Mouse (Mus musculus) Patski (cell line): ENCODE results near the gene Syngr3. TPM values are rescaled to one million over a fixed set of nuclear protein-coding genes. Genes with fewer than 3 reads are reported as not detected.

Experiments used
- ATAC-seq: fragments of 100-300 bp; one replicate; pipeline ENCODE4 v1.8.0; 2021
- CTCF ChIA-PET: fragments of 350-600 bp; sonication (Branson Sonifier 250); formaldehyde crosslinking; loops from one replicate; lab custom pipeline; 2022; ENCODE audit warnings: inconsistent platforms; lab: Charles Lee
- POLR2A ChIA-PET: fragments of 350-600 bp; sonication (Branson Sonifier 250); formaldehyde crosslinking; loops from one replicate; lab custom pipeline; 2022; ENCODE audit warnings: antibody characterized with exemption, inconsistent platforms; lab: Charles Lee
- DNase-seq: peaks from one replicate; pipeline ENCODE4 v3.0.0-alpha.2; 2011; ENCODE audit warnings: low read depth, low spot score
- H3K27me3 ChIP-seq: fragments of 371-371 bp; one replicate; pipeline ENCODE4 v1.5.1; 2021
- CTCF ChIP-seq: fragments of 100-300 bp; IDR thresholded peaks from one replicate; pipeline ENCODE4 v1.5.1; 2021
- in situ Hi-C: fragments of 300-500 bp; cut with MboI; formaldehyde crosslinking; loops from 3 replicates; pipeline ENCODE4 v1.11.1; 2018; ENCODE audit warnings: low pct_unique_long_range_greater_than_20kb, mixed read lengths
- polyA plus RNA-seq: library from polyadenylated mRNA; unstranded; gene quantifications from one replicate; pipeline ENCODE4 v1.2.3, GENCODE M21; 2021

The Syngr3 gene
- polyA plus RNA-seq, 1 experiment from 2014 or later = 2.7 TPM

DNA sequence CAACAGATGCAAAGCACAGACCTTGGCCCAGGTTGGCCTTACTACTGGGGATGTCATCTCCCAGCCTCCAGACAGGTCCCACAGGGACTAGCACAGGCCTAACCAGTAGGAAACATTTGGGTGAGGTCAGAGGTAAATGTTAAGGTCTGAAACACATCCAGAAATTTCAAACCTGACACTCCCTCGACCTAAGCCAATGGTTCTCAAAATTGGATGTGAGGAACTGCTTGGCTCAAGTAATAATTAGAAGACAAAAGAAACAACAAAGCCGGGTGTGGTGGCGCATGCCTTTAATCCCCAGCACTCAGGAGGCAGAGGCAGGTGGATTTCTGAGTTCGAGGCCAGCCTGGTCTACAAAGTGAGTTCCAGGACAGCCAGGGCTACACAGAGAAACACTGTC is 43.4 kb downstream of the Syngr3 start:
- in situ Hi-C loops = no loop called here
- TF ChIP-seq CTCF = no peak
- ChIA-PET CTCF (no interaction called here), POLR2A (interaction anchor here (0.7 kb wide), 1 partner anchor 22 kb away, joined by 4 read pairs; no protein-coding TSS in a partner anchor)
- H3K27me3 ChIP-seq = no peaks in the 10 kb centered on the region
- ATAC-seq (no peak), DNase-seq (no peak)

DNA sequence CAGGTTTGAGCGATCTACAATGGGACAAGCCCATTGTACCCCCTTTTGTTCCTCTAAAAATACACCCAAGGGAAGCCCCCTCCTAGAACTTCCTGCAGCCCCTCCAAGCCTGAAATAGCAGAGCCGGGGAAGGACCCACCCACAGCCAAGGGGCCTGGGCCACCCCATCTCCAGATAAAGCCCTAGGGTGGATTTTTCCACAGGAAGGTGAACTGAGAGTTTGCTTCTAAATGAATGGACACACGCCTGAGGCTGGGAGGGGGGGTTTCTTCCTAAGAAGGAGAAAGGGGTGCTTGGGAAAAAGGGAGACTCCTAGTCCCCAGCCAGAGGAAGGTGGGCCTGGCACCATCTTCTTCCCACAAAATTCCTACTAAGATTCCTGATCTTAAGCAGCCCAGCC is 43.8 kb downstream of the Syngr3 start:
- ATAC-seq (no peak), DNase-seq (no peak)
- POLR2A ChIA-PET = interaction anchor here (0.7 kb wide), 1 partner anchor 23 kb away, joined by 4 read pairs; no protein-coding TSS in a partner anchor
- CTCF ChIA-PET = no interaction called here
- no peaks in the 10 kb centered on the region for H3K27me3 ChIP-seq
- no peak for TF ChIP-seq CTCF
- in situ Hi-C loops = no loop called here

DNA sequence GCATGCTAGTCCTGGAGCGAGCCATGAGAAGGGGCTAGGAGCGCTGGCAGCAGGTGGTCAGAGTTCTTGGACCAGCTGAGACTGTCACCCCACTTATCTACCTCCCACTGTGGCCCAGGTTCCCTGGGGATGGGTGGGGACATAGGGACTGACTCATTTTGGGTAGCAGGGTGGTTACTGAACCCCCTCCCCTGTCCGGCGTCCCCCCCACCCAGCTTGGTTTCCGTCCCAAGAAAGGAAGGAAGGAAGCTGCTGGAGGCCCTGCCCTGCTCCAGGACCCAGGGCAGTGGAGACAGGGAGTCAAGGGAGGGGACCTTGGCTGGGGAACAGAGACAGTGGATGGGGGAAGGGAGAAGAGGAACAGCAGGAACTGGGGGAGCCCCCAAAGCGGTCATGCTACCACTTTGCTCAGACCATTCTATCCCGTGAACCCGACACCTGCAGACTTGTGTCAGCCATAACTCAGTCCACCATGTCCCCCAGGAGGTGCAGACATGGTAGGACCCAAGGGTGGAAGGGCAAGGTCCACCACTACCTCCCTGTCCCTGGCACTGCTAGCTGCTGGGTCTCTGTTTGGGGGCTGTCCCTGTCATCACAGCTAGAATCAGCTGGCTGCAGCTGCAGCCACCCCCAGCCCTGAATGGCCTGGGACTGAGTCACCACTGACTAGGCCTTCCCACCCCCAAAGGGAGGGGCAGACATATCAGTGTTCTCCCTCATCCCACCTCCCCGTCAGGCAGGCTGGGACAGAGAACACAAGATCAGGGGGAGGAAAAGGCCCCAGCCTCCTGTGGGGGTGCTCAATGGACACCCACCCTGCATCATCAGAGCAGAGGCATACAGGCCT is 44.7 kb downstream of the Syngr3 start:
- TF ChIP-seq CTCF = no peak
- ATAC-seq = no peak
- in situ Hi-C loops = no loop called here
- POLR2A ChIA-PET = no interaction called here
- CTCF ChIA-PET = interaction anchor here (1.3 to 1.4 kb wide), 2 partner anchors 9 to 22 kb away, joined by 3 to 4 read pairs; no protein-coding TSS in a partner anchor
- no peaks in the 10 kb centered on the region for H3K27me3 ChIP-seq
- no peak for DNase-seq

DNA sequence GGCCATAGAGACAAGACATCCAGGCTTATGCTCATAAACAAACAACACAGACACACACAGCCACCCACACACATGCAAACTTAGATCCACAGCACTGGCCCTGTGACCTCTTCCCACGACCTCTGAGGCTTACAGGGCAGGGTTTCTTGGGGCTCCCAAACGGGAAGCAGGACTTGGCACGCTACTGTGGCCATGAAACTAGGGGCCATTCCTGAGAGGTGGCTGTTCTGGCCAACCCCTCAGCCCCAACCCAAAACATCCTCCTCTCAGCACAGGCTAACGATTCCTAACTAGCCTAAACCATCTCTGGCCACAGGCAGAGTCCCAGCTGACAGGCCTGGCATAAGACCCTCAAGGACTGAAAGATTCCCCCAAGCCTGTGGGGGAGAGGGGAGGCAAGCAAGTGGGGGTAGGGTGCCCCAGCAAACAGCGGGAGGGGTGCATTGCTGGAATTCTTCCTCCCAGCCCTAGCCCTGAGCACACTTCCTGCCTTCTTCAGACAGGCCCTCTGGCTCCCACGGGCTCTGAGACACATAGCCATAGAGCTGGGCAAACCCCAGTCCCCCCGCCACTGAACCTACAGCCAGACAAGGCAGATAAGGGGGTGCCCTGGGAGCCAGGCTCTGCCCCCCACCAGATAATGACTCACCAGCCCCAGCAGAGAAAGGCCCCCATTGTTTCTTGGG is 45.6 kb downstream of the Syngr3 start:
- no peak for DNase-seq
- TF ChIP-seq CTCF = no peak
- in situ Hi-C loops = no loop called here
- no peak for ATAC-seq
- CTCF ChIA-PET = interaction anchor here (1.3 to 1.9 kb wide), 3 partner anchors 10 to 23 kb away, joined by 3 to 7 read pairs (median 4); no protein-coding TSS in a partner anchor
- no peaks in the 10 kb centered on the region for H3K27me3 ChIP-seq
- POLR2A ChIA-PET = interaction anchor here (1.1 to 1.7 kb wide), 2 partner anchors 9 to 12 kb away, joined by 3 to 5 read pairs; partner anchors contain the start of genes Nthl1 and Tsc2

DNA sequence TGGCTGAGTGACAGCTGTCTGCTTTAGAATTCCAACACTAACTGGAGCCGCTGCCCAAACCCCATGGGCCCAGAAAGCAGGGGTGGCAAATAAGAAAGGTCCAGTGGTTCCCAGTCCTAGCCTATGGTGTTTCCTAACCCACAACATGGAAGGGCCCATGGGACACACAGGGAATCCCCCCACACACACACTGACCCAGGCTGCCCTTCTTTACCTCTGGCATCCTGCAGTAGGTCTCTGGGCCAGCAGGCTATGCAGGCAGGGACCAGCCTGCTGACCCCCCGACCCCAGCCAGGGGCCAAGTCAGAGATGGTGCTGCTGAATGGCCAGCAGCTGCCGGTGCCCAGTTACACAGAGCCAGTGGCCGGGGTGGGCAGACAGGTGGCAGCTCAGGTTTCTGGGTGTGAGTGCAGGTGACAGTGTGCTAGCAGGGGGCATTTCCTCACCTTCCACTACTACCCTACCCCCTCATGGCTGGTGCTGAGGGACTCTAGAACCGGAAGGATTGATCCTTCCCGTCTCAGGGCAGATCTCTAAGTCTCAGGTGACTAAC is 46.9 kb downstream of the Syngr3 start:
- in situ Hi-C loops = no loop called here
- no peak for TF ChIP-seq CTCF
- POLR2A ChIA-PET = interaction anchor here (0.6 to 1.7 kb wide), 2 partner anchors 10 to 529 kb away, joined by 3 to 5 read pairs; partner anchors contain the start of genes Nthl1 and Tsc2
- no peaks in the 10 kb centered on the region for H3K27me3 ChIP-seq
- DNase-seq (no peak), ATAC-seq (no peak)
- CTCF ChIA-PET = interaction anchor here (0.8 to 1.9 kb wide), 3 partner anchors 14 to 104 kb away, joined by 3 to 7 read pairs (median 3); no protein-coding TSS in a partner anchor

DNA sequence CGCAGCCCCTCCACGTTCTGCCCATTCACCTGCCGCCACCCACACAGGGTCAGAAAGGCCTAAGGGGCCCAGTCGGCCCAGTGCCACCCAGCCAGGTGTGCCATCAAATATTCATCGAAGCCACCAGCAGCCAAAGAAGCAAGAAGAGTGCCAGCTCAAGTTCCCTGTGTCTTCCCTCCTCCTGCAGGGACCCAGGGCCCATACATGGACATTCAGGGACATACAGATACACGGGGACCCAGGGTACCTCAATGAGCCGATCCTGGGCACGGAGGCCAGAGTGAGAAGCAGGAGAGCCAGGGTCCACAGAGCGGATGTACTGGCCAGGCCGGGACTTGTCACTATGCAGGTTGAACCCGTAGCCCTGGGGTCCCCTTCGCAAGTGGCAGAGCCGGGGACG is 47.8 kb downstream of the Syngr3 start:
- DNase-seq (no peak), ATAC-seq (no peak)
- POLR2A ChIA-PET = no interaction called here
- in situ Hi-C loops = no loop called here
- TF ChIP-seq CTCF = no peak
- CTCF ChIA-PET = interaction anchor here (1.5 to 2.9 kb wide), 4 partner anchors 11 to 103 kb away, joined by 3 to 9 read pairs (median 6); no protein-coding TSS in a partner anchor
- no peaks in the 10 kb centered on the region for H3K27me3 ChIP-seq

DNA sequence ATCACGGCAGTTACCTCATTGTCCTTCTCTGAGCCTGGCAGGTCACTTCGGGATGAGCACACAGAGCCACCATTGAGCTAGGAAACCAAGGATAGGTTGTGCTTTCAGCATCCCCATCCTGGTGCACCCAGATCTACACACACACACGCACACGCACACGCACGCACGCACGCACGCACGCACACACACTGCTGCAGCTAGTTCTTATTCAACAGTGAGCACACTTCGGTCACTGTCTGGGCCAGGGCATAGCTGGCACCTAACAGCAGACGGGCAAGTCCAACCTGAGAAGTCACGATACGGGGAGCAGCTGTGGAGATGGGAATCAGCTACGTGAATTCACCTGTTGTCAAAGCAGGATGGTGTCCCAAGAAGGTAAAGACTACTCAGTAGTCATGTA is 49.2 kb downstream of the Syngr3 start:
- TF ChIP-seq CTCF = no peak
- POLR2A ChIA-PET = no interaction called here
- DNase-seq = no peak
- no peak for ATAC-seq
- CTCF ChIA-PET = interaction anchor here (2.0 to 2.9 kb wide), 2 partner anchors 10 to 12 kb away, joined by 4 to 9 read pairs; no protein-coding TSS in a partner anchor
- in situ Hi-C loops = no loop called here
- no peaks in the 10 kb centered on the region for H3K27me3 ChIP-seq

DNA sequence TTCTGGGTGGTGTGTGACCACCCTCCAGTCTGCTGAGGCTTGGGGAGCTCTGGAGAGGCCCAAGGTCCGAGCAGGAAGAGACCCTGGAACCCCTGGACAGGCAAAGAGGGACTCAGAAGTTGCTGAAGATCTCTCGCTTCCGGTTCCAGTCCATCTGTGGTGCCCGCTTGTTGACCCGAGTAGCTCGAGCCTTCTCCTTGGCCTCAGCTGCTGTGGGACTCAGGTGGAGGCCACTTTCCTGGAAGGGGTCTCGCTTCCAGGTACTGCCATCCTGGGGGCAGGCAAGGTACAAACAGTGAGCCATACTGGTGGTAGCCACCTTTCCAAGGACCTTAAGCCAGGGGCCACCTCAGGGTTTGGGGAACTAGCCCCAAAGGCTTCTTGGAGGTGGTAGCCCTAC is 49.6 kb downstream of the Syngr3 start:
- no peaks in the 10 kb centered on the region for H3K27me3 ChIP-seq
- no peak for ATAC-seq
- no peak for DNase-seq
- in situ Hi-C loops = no loop called here
- POLR2A ChIA-PET = no interaction called here
- CTCF ChIA-PET = interaction anchor here (2.0 to 2.9 kb wide), 2 partner anchors 9 to 12 kb away, joined by 4 to 9 read pairs; no protein-coding TSS in a partner anchor
- no peak for TF ChIP-seq CTCF

DNA sequence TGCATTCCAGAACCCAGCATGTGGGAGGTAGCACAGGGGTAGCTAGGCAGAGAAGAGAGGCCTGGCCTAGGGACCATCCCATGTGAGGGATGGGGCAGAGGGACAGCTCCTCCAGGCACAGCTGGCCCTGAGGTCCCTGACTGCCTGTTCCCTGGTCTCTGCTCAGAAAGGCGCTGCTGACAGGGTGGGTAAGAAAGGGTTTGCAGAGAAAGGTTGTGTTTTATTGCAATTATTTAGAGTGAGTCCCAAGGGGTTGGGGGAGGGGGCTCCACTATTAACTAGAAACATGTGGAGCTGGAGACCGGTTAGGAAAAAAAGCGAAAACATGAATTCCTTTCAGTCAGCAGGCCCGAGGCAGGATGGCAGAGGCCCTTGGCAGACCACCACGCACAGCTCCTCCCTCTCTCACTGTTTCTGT is 50.2 kb downstream of the Syngr3 start:
- in situ Hi-C loops = no loop called here
- H3K27me3 ChIP-seq = no peaks in the 10 kb centered on the region
- no peak for ATAC-seq
- ChIA-PET POLR2A (no interaction called here), CTCF (interaction anchor here (2.9 kb wide), 1 partner anchor 11 kb away, joined by 9 read pairs; no protein-coding TSS in a partner anchor)
- DNase-seq = no peak
- TF ChIP-seq CTCF = no peak

DNA sequence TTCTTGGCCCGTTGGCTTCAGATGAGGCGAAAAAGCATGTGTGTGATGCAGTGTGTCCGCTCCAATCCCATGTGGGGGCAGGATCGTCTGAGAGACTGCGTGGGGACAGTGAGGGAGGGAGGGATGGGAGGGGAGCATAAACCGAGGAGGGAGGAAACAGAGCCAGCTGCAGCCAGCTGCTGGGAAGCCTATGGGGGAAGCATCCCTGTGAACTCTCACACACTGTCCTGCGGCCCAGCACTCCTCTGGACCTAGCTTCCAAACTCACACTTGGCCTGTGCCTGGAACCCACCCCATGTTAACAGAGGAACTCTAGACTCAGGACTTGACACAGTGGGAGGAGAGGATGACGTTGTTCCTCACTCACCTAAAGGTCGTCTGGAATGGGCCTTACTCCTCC is 50.9 kb downstream of the Syngr3 start:
- no peak for TF ChIP-seq CTCF
- ChIA-PET POLR2A (no interaction called here), CTCF (interaction anchor here (2.9 kb wide), 1 partner anchor 10 kb away, joined by 9 read pairs; no protein-coding TSS in a partner anchor)
- H3K27me3 ChIP-seq = no peaks in the 10 kb centered on the region
- DNase-seq = no peak
- in situ Hi-C loops = no loop called here
- ATAC-seq = no peak
